Comparison of ENCODE assay signal across 15 mouse cellular contexts in the genomic region with DNA sequence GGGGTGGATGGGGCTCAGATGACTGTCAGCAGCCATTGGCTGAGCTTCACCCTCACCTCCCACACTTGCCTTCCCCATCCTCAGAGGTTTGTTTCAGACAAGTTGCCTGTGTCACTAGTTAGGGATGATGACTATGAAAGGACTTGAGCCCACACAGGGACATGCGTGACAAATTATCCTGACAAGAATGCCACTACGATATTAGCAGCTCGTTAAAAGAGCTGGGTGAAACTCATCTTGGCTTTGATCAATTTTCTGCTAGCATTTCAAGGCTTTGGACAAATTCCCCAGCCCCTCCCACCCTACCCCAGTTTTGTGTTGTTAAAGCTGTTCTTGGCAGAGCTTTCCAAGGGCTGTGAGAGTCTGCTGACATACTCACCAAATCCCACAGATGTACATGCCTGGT.
A peak's percentile ranks its signal among the peaks of the same experiment; 100 is the strongest.
DNase-seq lines count a peak whose midpoint lies in the region; ATAC-seq and TF ChIP-seq lines count a peak whose summit lies in the region.
"Had no signal": no experiment of that assay in that cellular context is flagged by ENCODE, and none has a peak within 500 bp of the region (broad histone marks: within the 10 kb centered on the region; RNA-seq: fewer than 3 reads in every experiment).

No protein-coding gene starts in this region.

- H3K4me3 ChIP-seq in hindbrain, postnatal 0 days (ENCODE audit: low read length): no peak overlapping the region
- H3K4me3 ChIP-seq in hindbrain, embryonic 12.5 days: no peak overlapping the region
- H3K4me3 ChIP-seq in midbrain, embryonic 13.5 days (replicated peaks): no peak overlapping the region
- H3K4me3 ChIP-seq: erythroblast, embryonic 14.5 days; myocyte had no signal

- H3K36me3 ChIP-seq in hindbrain, postnatal 0 days (ENCODE audit: insufficient read depth, low read length): no peaks in the 10 kb centered on the region
- H3K36me3 ChIP-seq in hindbrain, embryonic 12.5 days: no peaks in the 10 kb centered on the region
- H3K36me3 ChIP-seq in midbrain, embryonic 13.5 days: no peaks in the 10 kb centered on the region

- no peak for TF ChIP-seq CTCF in hindbrain, postnatal 0 days (IDR thresholded peaks at IDR 0.05; ENCODE audit: low read depth)

- no peak overlapping the region for H3K9ac ChIP-seq in hindbrain, postnatal 0 days (replicated peaks; ENCODE audit: low read length)
- no peak overlapping the region for H3K9ac ChIP-seq in hindbrain, embryonic 12.5 days
- H3K9ac ChIP-seq in midbrain, embryonic 13.5 days (replicated peaks): no peak overlapping the region

- H3K9me3 ChIP-seq in hindbrain, postnatal 0 days (ENCODE audit: low read length): no peaks in the 10 kb centered on the region
- no peaks in the 10 kb centered on the region for H3K9me3 ChIP-seq in hindbrain, embryonic 12.5 days (replicated peaks)
- H3K9me3 ChIP-seq in midbrain, embryonic 13.5 days: no peaks in the 10 kb centered on the region

- no peak overlapping the region for H3K4me2 ChIP-seq in hindbrain, postnatal 0 days (ENCODE audit: low read depth, low read length)
- no peak overlapping the region for H3K4me2 ChIP-seq in hindbrain, embryonic 12.5 days (replicated peaks)
- no peak overlapping the region for H3K4me2 ChIP-seq in midbrain, embryonic 13.5 days (replicated peaks)

- H3K27ac ChIP-seq in hindbrain, postnatal 0 days: no peak overlapping the region
- H3K27ac ChIP-seq in hindbrain, embryonic 12.5 days: no peak overlapping the region
- no peak overlapping the region for H3K27ac ChIP-seq in midbrain, embryonic 13.5 days

- 35% methylated on average over 3 of the region's 3 CpGs for WGBS in hindbrain, postnatal 0 days
- 37% methylated on average over 3 of the region's 3 CpGs for WGBS in hindbrain, embryonic 12.5 days
- 30% methylated on average over 3 of the region's 3 CpGs for WGBS in midbrain, embryonic 13.5 days

- no peak for ATAC-seq in hindbrain, postnatal 0 days
- ATAC-seq in hindbrain, embryonic 12.5 days (ENCODE audit: low FRiP score): no peak
- peak; percentile 66 for ATAC-seq in midbrain, embryonic 13.5 days

- no peaks in the 10 kb centered on the region for H3K4me1 ChIP-seq in hindbrain, postnatal 0 days (ENCODE audit: insufficient read depth, low read length)
- H3K4me1 ChIP-seq in hindbrain, embryonic 12.5 days: peaks cover 3% of the 10 kb centered on the region; the same call in 1 of the 2 replicates
- H3K4me1 ChIP-seq in midbrain, embryonic 13.5 days (replicated peaks): peaks cover 18% of the 10 kb centered on the region

- DNase-seq in hindbrain, postnatal 0 days (ENCODE audit: low spot score): peak; percentile 26
- DNase-seq in lung, postnatal 10 days: peak; percentile 22
- DNase-seq in lung, postnatal 36 days: no peak
- peak; percentile 16 for DNase-seq in fibroblast of lung, adult 2 months (ENCODE audit: low read depth)
- no peak for DNase-seq in urinary bladder, postnatal 36 days (ENCODE audit: low spot score in 2 of 2)
- DNase-seq in cerebellum, postnatal 25 days: no peak
- DNase-seq: cerebellum, adult 9-11 months; heart, adult 18-20 months; heart, postnatal 4 days; kidney, adult 18-20 months had no signal

- H3K27me3 ChIP-seq in hindbrain, postnatal 0 days (ENCODE audit: insufficient read depth, low read length): no peaks in the 10 kb centered on the region
- H3K27me3 ChIP-seq in hindbrain, embryonic 12.5 days: no peaks in the 10 kb centered on the region
- H3K27me3 ChIP-seq in midbrain, embryonic 13.5 days: no peaks in the 10 kb centered on the region
- H3K27me3 ChIP-seq: CH12.LX had no signal

Comparison
In these comparisons a context has a peak if more than half of its experiments do, and no peak if none do; other contexts are left out.
1. DNase-seq: peak in hindbrain, postnatal 0 days (single experiment), lung, postnatal 10 days (single experiment) and fibroblast of lung, adult 2 months (single experiment); none in lung, postnatal 36 days (single experiment), urinary bladder, postnatal 36 days (0 of 2) and cerebellum, postnatal 25 days (0 of 2).